Mouse (Mus musculus) retina, adult 2 months (tissue): ENCODE results near the gene Tmem91.

Experiments used
- DNase-seq: peaks from one replicate; pipeline ENCODE4 v3.0.0-alpha.2; 2012; ENCODE audit warnings: low read depth, low spot score

Gene Tmem91

DNA sequence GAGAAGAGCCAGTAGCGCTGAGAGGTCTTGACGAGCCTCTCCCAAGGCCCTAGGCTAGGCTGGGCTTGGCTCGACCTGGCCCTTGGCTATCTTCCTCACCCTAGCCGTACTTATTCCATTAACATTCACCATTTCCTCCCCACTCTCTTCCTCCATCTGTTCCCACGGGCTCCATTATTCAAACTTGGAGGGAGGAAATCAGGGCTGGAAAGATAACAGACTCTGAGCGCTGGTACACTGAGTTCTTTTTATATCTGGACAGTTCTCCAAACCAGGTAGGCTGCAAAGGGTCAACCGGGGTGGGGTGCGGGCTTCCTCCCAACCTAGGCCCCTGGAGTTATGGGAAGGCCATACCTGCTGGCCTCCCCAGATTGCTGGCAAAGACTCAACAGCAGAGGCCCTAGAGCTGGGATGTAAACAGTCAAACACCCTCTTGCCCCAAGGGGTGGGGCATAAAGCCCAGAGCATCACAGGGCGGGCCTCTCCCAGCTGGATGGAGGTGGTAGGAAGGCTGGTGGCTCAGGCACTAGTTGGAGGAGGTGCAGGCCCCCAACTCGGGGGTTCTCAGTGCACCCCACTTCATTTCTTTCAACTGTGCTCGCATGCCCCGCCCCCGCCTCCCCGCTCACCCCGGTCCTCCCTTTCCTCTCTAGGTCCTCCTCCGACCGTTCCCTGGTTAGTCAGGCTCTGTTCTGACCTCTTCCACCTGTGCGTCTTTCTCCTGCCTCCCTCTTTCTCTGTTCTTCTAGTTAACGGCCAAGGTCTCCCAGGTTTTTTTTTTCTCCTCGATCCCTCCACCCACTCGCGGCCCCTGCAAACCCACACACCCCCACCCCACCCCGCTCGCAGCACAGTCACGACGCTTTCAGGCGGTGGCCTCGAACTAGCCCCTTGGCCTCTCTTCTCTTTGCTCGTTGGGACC is 48.2 kb downstream of the Tmem91 start, which contains the start of gene B3gnt8:
Gene B3gnt8 (plus strand): TSS at position 146 of the 922 bp plus-strand sequence.
- DNase-seq: no peak

DNA sequence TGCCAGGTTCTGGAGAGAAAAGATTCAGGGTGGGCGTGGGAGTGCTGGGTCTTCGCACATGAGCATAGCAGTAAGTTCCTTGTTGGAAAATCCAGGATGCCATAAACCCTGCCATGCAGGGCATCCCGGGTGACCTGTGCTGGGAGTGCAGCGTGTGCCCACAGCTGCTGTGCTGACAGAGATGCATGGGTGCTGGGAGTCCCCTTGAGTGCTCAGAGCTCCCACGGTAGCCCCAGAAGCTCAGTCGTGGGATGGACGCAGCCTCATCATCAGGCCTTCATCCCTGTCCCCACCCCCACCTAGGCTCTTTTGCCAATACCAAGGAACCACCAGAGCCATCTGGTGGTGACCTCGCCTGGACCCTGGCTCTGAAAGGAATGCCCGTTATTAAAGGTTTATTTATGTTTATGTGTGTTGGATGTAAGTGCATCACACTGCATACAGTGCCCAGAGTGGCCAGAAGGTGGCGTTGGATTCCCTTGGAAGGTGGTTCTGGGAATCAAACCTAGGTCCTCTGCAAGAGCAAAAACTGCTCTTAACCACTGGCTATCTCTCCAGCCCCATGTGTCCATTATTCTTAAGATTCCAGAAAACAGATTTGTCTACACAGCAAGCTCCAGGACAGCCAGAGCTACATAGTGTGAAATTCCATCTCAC is 49.2 kb downstream of the Tmem91 start:
- DNase-seq: no peak

GRCm38 (mm10) chr7:25624851-25625250 is 50.1 kb downstream of the Tmem91 start:
- no peak for DNase-seq

GRCm38 (mm10) chr7:25623857-25624370 is 51.1 kb downstream of the Tmem91 start:
- DNase-seq: no peak

- DNase-seq: no peak
These were observed 54.2 kb downstream of the Tmem91 start for GRCm38 (mm10) chr7:25620751-25621150.

DNA sequence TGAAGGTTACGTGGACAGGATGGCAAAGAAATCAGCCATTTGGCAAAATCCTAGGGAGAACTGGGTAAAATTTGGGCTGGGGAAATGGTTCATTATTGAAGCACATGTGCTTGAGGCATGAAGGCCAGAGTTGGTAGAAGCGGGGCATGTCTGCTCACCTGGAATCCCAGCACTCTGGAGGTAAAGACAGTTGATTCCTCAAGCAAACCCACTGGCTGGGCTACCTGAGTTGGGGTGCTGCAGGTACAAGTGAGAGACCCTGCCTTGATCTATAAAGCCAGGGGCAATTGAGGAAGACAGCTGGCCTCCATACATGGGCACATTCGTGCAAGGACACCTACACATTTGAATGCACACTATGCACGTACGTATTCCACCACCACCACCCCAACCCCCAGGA is 54.9 kb downstream of the Tmem91 start:
- no peak for DNase-seq

GRCm38 (mm10) chr7:25619722-25619991 is 55.3 kb downstream of the Tmem91 start:
- no peak for DNase-seq
